Mouse (Mus musculus) liver, postnatal 0 days (tissue): ENCODE results near the gene Krtap9-3. TPM values are rescaled to one million over a fixed set of nuclear protein-coding genes. Genes with fewer than 3 reads are reported as not detected.
"Not testable (repeated sequence)": the region's sequence is repeated elsewhere in the genome, so short reads cannot be mapped to it uniquely, and the experiment has no call there.

Source experiments
- ATAC-seq: fragments of 200-750 bp; cut with Nextera tagmentation; 2 replicates; pipeline ENCODE4 v1.8.0; 2017; ENCODE audit warnings: mild to moderate bottlenecking, moderate library complexity
- DNase-seq: peaks from one replicate; pipeline ENCODE4 v3.0.0-alpha.2; 2016
- H3K27ac ChIP-seq: fragments of 300-500 bp; sonication (generic); 2 replicates; pipeline ENCODE4 v1.5.1; 2014; ENCODE audit warnings: antibody characterized with exemption, moderate library complexity, mild to moderate bottlenecking, low read depth
- H3K27me3 ChIP-seq: fragments of 300-500 bp; sonication (generic); 2 replicates; pipeline ENCODE4 v1.6.1; 2014; ENCODE audit warnings: low read length, control low read depth, mixed read lengths; ENCODE audit not compliant: insufficient read depth
- H3K36me3 ChIP-seq: fragments of 300-500 bp; sonication (generic); replicated peaks from 2 replicates; pipeline ENCODE4 v1.6.1; 2014; ENCODE audit warnings: mild to moderate bottlenecking, control low read depth, low read length, moderate library complexity, mixed read lengths; ENCODE audit not compliant: insufficient read depth
- H3K4me1 ChIP-seq: fragments of 300-500 bp; sonication (generic); 2 replicates; pipeline ENCODE4 v1.6.1; 2014; ENCODE audit warnings: antibody characterized with exemption, mild to moderate bottlenecking, control low read depth; ENCODE audit not compliant: insufficient read depth
- H3K4me2 ChIP-seq: fragments of 300-500 bp; sonication (generic); 2 replicates; pipeline ENCODE4 v1.6.1; 2014; ENCODE audit warnings: low read depth, mild to moderate bottlenecking, low read length, moderate library complexity, mixed read lengths
- H3K4me3 ChIP-seq: fragments of 300-500 bp; sonication (generic); 2 replicates; pipeline ENCODE4 v1.5.1; 2014; ENCODE audit warnings: low read depth, low read length
- H3K9ac ChIP-seq: fragments of 300-500 bp; sonication (generic); replicated peaks from 2 replicates; pipeline ENCODE4 v1.6.1; 2014; ENCODE audit warnings: mild to moderate bottlenecking, moderate library complexity
- H3K9me3 ChIP-seq: fragments of 300-500 bp; sonication (generic); 2 replicates; pipeline ENCODE4 v1.6.1; 2016; ENCODE audit warnings: mild to moderate bottlenecking, control low read depth, low read length, mixed read lengths
- CTCF ChIP-seq: sonication (generic); IDR thresholded peaks from 2 replicates; pipeline ENCODE4 v1.5.1; 2016; ENCODE audit warnings: antibody characterized with exemption, low read depth
- EP300 ChIP-seq: IDR thresholded peaks from 2 replicates; pipeline ENCODE4 v1.6.1; 2016; ENCODE audit warnings: antibody characterized with exemption, low read depth, mild to moderate bottlenecking
- WGBS: fragments of 180-500 bp; shearing (Covaris S2); extraction: QIAGEN DNeasy Blood & Tissue Kit; methylation state at CpG from one replicate; pipeline ENCODE4 v1.1.7; 2014; ENCODE audit not compliant: insufficient replicate concordance; 5-methylcytosine and 5-hydroxymethylcytosine counted together
- polyA plus RNA-seq: library from polyadenylated mRNA; unstranded; fragments of >200 nt; fragmentation: Nextera tagmentation; extraction: Ambion mirVana; gene quantifications from 2 replicates; pipeline ENCODE4 v1.2.1, GENCODE M21; 2015

Gene Krtap9-3
- polyA plus RNA-seq: not detected in 2 replicates

DNA sequence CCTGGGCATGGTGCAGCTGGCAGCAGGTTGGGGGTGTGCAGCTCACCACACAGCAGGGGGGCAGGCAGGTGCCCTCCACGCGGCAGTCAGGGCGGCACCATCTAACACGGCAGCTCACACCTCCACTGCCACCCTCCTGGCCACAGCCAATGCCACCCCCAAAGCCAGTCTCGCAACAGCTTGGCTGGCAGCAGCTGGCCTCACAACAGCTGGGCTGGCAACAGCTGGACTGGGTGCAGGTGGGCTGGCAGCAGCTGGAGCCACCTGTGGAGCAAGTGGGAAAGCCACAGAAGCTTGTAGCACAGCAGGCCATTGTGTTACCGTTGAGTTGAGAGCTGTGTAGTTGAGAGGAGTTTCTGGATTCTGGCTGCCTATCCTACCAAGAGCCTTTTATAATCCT, at the start of gene Krtap9-3:
TSS of gene Krtap9-3 (minus strand) at position 364 of the 400 bp plus-strand sequence.
- H3K27ac ChIP-seq, H3K27me3 ChIP-seq, H3K4me1 ChIP-seq, H3K9ac ChIP-seq, H3K4me2 ChIP-seq, ATAC-seq, H3K36me3 ChIP-seq, H3K4me3 ChIP-seq, DNase-seq, H3K9me3 ChIP-seq: not testable (repeated sequence)
- WGBS: 67% methylated on average over 6 of the region's 6 CpGs

DNA sequence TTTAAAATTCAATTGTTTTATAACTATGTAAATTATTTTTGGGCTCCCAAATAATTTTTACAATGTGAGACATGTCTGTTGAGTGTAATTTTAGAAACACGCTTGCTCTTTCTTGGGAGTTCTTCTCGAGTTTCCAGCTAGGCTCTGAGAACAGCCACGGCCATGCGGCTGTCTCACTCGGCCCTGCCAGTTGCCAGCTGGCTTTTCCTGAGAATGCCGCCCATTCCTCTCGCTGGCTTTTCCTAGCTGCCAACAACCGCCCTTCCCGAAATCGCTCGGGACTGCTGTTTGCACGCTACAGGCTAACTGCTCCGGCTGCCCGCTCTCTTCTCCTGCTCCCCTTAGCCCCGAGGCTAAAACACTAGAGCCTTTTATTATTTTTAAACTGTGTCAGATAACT, 48.5 kb upstream of the Krtap9-3 start:
- no peak for ATAC-seq
- TF ChIP-seq CTCF (no peak), EP300 (no peak)

DNA sequence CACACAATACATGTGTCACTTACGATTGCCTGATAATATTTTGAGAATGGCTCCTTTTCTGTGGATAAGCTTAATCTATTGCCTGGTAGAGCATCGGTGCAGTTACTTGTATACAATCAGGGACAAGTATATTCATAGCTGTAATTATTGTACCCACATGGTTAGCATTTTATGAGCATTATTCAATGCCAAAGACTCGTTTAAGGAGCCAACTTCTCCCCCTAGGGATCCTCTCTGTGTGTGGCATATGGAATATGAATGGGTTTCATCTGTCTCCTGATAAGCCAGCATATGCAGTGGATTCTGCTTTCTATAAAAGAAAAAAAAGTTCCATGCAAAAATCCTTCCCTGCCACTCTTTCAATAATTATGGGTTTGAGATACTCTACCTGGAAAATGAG, 46.4 kb upstream of the Krtap9-3 start:
- Histone ChIP-seq H3K27ac (no peak overlapping the region), H3K27me3 (no peaks in the 10 kb centered on the region), H3K9me3 (no peaks in the 10 kb centered on the region), H3K4me3 (no peak overlapping the region), H3K36me3 (no peaks in the 10 kb centered on the region), H3K9ac (no peak overlapping the region), H3K4me2 (no peak overlapping the region), H3K4me1 (no peaks in the 10 kb centered on the region)
- ATAC-seq (no peak), DNase-seq (no peak)
- TF ChIP-seq CTCF: no peak
- no peak for TF ChIP-seq EP300
- 71% methylated on average over 3 of the region's 3 CpGs for WGBS

More for the DNA sequence above, 48.5 kb upstream of the Krtap9-3 start:
- Histone ChIP-seq H3K36me3 (no peaks in the 10 kb centered on the region), H3K4me2 (no peak overlapping the region), H3K27ac (no peak overlapping the region), H3K4me3 (no peak overlapping the region), H3K27me3 (no peaks in the 10 kb centered on the region), H3K9ac (no peak overlapping the region), H3K4me1 (no peaks in the 10 kb centered on the region), H3K9me3 (no peaks in the 10 kb centered on the region)
- no peak for DNase-seq
- 85% methylated on average over 15 of the region's 15 CpGs for WGBS

DNA sequence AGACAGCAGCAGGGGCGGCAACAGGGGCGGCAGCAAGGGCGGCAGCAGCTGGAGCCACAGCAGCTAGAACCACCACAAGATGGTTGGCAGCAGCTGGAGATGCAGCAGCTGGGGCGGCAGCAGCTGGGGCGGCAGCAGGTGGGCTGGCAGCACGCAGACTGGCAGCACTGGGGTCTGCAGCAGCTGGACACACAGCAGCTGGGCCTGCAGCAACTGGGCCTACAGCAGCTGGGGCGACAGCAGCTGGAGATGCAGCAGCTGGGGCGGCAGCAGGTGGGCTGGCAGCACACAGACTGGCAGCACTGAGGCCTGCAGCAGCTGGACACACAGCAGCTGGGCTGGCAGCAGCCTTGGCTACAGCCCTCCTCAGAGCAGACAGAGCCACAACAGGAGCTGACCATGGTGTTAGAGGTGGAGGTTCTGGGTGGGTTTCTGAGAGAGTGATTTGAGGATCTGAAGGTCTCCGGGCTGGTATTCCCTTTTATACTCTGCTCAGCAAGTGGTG, 45.8 kb upstream of the Krtap9-3 start, which contains the start of gene Krtap4-7:
TSS of gene Krtap4-7 (minus strand) at position 455 of the 505 bp plus-strand sequence.
- not testable (repeated sequence) for H3K27me3 ChIP-seq, H3K4me2 ChIP-seq, DNase-seq, H3K9me3 ChIP-seq, H3K4me3 ChIP-seq, H3K4me1 ChIP-seq, H3K9ac ChIP-seq, H3K36me3 ChIP-seq, ATAC-seq, H3K27ac ChIP-seq
- WGBS: 75% methylated on average over 9 of the region's 9 CpGs

DNA sequence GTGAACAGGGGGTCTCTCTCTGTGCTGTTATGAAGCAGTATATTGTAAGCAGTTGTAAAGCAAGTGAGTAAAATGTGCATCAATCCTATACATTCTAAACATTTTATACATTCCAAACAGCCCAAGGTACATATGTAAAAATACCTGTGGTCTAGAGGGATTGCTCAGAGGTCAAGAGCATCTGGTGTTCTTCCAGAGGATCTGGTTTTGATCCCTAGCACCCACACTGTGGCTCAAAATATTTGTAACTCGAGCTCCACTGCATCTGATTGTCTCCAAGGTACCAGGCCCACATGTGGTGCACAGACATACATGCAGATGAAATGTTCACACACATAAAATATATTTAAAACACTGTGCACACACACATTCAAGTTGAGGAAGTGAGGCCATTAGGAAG, 43.0 kb upstream of the Krtap9-3 start:
- no peak overlapping the region for H3K4me2 ChIP-seq
- ATAC-seq: no peak
- WGBS: 13% methylated on average over 1 of the region's 1 CpGs
- H3K9me3 ChIP-seq: no peaks in the 10 kb centered on the region
- no peaks in the 10 kb centered on the region for H3K4me1 ChIP-seq
- H3K4me3 ChIP-seq: no peak overlapping the region
- no peak for TF ChIP-seq CTCF
- TF ChIP-seq EP300: no peak
- no peaks in the 10 kb centered on the region for H3K27me3 ChIP-seq
- H3K9ac ChIP-seq: no peak overlapping the region
- no peak for DNase-seq
- no peaks in the 10 kb centered on the region for H3K36me3 ChIP-seq
- no peak overlapping the region for H3K27ac ChIP-seq

DNA sequence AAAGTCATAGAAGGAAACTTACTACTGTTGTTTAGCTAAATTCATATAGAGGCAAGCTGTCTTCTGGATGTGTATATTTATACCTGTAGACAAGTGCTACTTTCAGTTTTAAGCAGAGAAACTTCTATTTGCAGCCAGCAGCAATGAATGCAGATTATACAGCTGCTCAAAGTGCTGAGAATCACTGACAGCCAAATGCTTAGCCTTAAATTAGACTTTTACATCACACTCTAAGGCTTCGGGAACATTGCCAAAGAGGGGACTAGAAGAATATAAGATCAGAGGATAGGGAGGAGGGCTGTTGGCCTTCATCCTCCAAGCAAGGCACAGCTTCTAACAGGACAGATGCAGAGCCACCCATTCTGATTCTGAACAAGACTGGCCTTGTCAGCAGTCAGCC, 39.2 kb upstream of the Krtap9-3 start:
- Histone ChIP-seq H3K4me1 (no peaks in the 10 kb centered on the region), H3K9ac (no peak overlapping the region), H3K36me3 (no peaks in the 10 kb centered on the region), H3K27ac (no peak overlapping the region), H3K4me3 (no peak overlapping the region), H3K4me2 (no peak overlapping the region), H3K9me3 (no peaks in the 10 kb centered on the region), H3K27me3 (no peaks in the 10 kb centered on the region)
- ATAC-seq (no peak), DNase-seq (no peak)
- 76% methylated on average over 1 of the region's 1 CpGs for WGBS
- no peak for TF ChIP-seq CTCF
- no peak for TF ChIP-seq EP300

DNA sequence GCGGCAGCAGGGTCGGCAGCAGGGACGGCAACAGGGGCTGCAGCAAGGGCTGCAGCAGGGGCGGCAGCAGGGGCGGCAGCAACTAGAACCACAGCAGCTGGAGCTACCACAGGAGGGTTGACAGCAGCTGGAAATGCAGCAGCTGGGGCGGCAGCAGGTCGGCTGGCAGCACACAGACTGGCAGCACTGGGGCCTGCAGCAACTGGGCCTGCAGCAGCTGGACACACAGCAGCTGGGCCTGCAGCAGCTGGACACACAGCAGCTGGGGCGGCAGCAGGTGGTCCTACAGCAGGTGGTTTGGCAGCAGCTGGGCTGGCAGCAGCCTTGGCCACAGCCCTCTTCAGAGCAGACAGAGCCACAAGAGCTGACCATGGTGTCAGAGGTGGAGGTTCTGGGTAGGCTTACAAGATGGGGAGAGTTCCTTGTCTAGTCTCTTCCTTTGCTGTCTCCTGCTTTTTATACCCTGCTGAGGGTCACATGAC, 36.8 kb upstream of the Krtap9-3 start, which contains the start of gene Krtap4-2:
TSS of gene Krtap4-2 (minus strand) at position 432 of the 482 bp plus-strand sequence.
- no peak for DNase-seq
- Histone ChIP-seq H3K36me3 (no peaks in the 10 kb centered on the region), H3K9ac (no peak within 1 kb of the TSS), H3K27me3 (no peaks in the 10 kb centered on the region), H3K4me1 (no peaks in the 10 kb centered on the region), H3K4me3 (no peak within 1 kb of the TSS), H3K27ac (no peak within 1 kb of the TSS), H3K9me3 (no peaks in the 10 kb centered on the region), H3K4me2 (no peak within 1 kb of the TSS)
- TF ChIP-seq CTCF: no peak
- TF ChIP-seq EP300: no peak
- ATAC-seq: no peak
- 32% methylated on average over 8 of the region's 8 CpGs for WGBS
